Mouse (Mus musculus) adrenal gland, adult 2 months (tissue): Measurements from ENCODE around the gene Sltm. TPM values are rescaled to one million over a fixed set of nuclear protein-coding genes. Genes with fewer than 3 reads are reported as not detected.
"Not testable (repeated sequence)": the region's sequence is repeated elsewhere in the genome, so short reads cannot be mapped to it uniquely, and the experiment has no call there.

Source experiments
- DNase-seq: peaks from one replicate; pipeline ENCODE4 v3.0.0; 2021
- polyA plus RNA-seq: library from polyadenylated mRNA; depleted of rRNA; stranded (reverse); fragments of >200 nt; gene quantifications from 2 replicates; pipeline ENCODE4 v1.2.3, GENCODE M21; 2012
- total RNA-seq, 2 experiments: library from RNA; stranded (reverse); gene quantifications; 2 replicates each; pipeline ENCODE4 v1.2.3; 2021

Gene Sltm
- total and polyA plus RNA-seq, 3 experiments, result 3.2 to 41.7 (median 28.5) TPM

GRCm38 (mm10) chr9:70551524-70551923 is 9.0 kb downstream of the Sltm start:
- DNase-seq, result no peak

GRCm38 (mm10) chr9:70552233-70552632 is 9.7 kb downstream of the Sltm start:
- not testable (repeated sequence) for DNase-seq

- no peak for DNase-seq
Measured at GRCm38 (mm10) chr9:70555431-70555830, 12.9 kb downstream of the Sltm start.

- no peak for DNase-seq
Measured at GRCm38 (mm10) chr9:70556796-70557195, 14.2 kb downstream of the Sltm start.

- DNase-seq, result no peak
Measured at GRCm38 (mm10) chr9:70562825-70563224, 20.3 kb downstream of the Sltm start.

- DNase-seq, result no peak
Measured at GRCm38 (mm10) chr9:70567651-70568050, 25.1 kb downstream of the Sltm start.

- no peak for DNase-seq
Measured at GRCm38 (mm10) chr9:70570351-70570750, 27.8 kb downstream of the Sltm start.

- no peak for DNase-seq
Measured at GRCm38 (mm10) chr9:70578123-70578522, 35.6 kb downstream of the Sltm start.

- no peak for DNase-seq
Measured at GRCm38 (mm10) chr9:70580956-70581355, 38.4 kb downstream of the Sltm start.

- DNase-seq, result no peak
Measured at GRCm38 (mm10) chr9:70584641-70585040, 42.1 kb downstream of the Sltm start.

GRCm38 (mm10) chr9:70585172-70585571 is 42.6 kb downstream of the Sltm start:
- no peak for DNase-seq

- no peak for DNase-seq
Measured at GRCm38 (mm10) chr9:70587171-70587570, 44.6 kb downstream of the Sltm start.

- DNase-seq, result no peak
Measured at GRCm38 (mm10) chr9:70590775-70591174, 48.2 kb downstream of the Sltm start.

GRCm38 (mm10) chr9:70591486-70591885 is 48.9 kb downstream of the Sltm start:
- no peak for DNase-seq

GRCm38 (mm10) chr9:70598271-70598670 is 55.7 kb downstream of the Sltm start:
- no peak for DNase-seq

- peak; percentile 15 for DNase-seq
Measured at GRCm38 (mm10) chr9:70602186-70602845, 59.8 kb downstream of the Sltm start.

GRCm38 (mm10) chr9:70611026-70611673 is 68.6 kb downstream of the Sltm start:
- no peak for DNase-seq

- no peak for DNase-seq
Measured at GRCm38 (mm10) chr9:70629711-70630110, 87.2 kb downstream of the Sltm start.

GRCm38 (mm10) chr9:70631665-70632064 is 89.1 kb downstream of the Sltm start:
- DNase-seq, result no peak

GRCm38 (mm10) chr9:70636748-70637147 is 94.2 kb downstream of the Sltm start:
- no peak for DNase-seq
